Mouse (Mus musculus) CH12.LX (cell line): ENCODE data around the gene BC003965. TPM values are rescaled to one million over a fixed set of nuclear protein-coding genes. Genes with fewer than 3 reads are reported as not detected.

Source experiments
- DNase-seq: peaks from one replicate; pipeline ENCODE4 v3.0.0-alpha.2; 2013; ENCODE audit errors: extremely low read depth
- H3K27ac ChIP-seq: 2 replicates; pipeline ENCODE4 v1.5.1; 2012; ENCODE audit warnings: low read depth, mild to moderate bottlenecking, control low read depth, moderate library complexity; ENCODE audit not compliant: insufficient read depth
- H3K27me3 ChIP-seq: replicated peaks from 2 replicates; pipeline ENCODE3; 2012; ENCODE audit warnings: inconsistent platforms
- H3K36me3 ChIP-seq, 2 experiments: replicated peaks in 1 of 2; 2 replicates each; pipeline versions ENCODE3 to v1.6.1; 2012; ENCODE audit warnings: inconsistent platforms in 1 of 2, low read length in 1 of 2, mild to moderate bottlenecking in 1 of 2, mixed read lengths in 1 of 2, moderate library complexity in 1 of 2; ENCODE audit not compliant: control insufficient read depth in 1 of 2, insufficient read depth in 1 of 2
- H3K4me1 ChIP-seq, 2 experiments: 2 replicates each; pipeline ENCODE4 v1.6.1; 2012; ENCODE audit warnings: inconsistent platforms in 1 of 2, moderate library complexity in 1 of 2; ENCODE audit not compliant: insufficient read depth in 2 of 2, control insufficient read depth in 1 of 2
- H3K4me2 ChIP-seq: 2 replicates; pipeline ENCODE4 v1.6.1; 2012; ENCODE audit warnings: low read depth, mild to moderate bottlenecking, control low read depth; ENCODE audit not compliant: poor library complexity, insufficient read depth, severe bottlenecking
- H3K4me3 ChIP-seq, 3 experiments: fragments of 150-350 bp in 1 of 3; sonication (generic) in 1 of 3; replicated peaks in 1 of 3; 2 replicates each; pipeline versions ENCODE3 to v1.5.1; 2011 to 2012; ENCODE audit warnings: low read depth in 2 of 3, low read length in 2 of 3, mild to moderate bottlenecking in 2 of 3, moderate library complexity in 2 of 3, control low read depth in 1 of 3, improper control_type of control experiment in 1 of 3, inconsistent platforms in 1 of 3, mixed read lengths in 1 of 3; ENCODE audit not compliant: poor library complexity in 1 of 3
- H3K79me2 ChIP-seq: replicated peaks from 2 replicates; pipeline ENCODE4 v1.6.1; 2012; ENCODE audit warnings: mild to moderate bottlenecking, moderate library complexity; ENCODE audit not compliant: control insufficient read depth, poor library complexity, insufficient read depth, severe bottlenecking; ENCODE audit errors: extremely low read depth
- H3K9ac ChIP-seq: 2 replicates; pipeline ENCODE4 v1.6.1; 2012; ENCODE audit warnings: low read depth, mild to moderate bottlenecking, control low read depth, moderate library complexity; ENCODE audit not compliant: insufficient read depth
- H3K9me3 ChIP-seq: replicated peaks from 2 replicates; pipeline ENCODE3; 2012; ENCODE audit warnings: low read length, inconsistent platforms, mixed read lengths
- BHLHE40 ChIP-seq: IDR thresholded peaks from 2 replicates; pipeline ENCODE4 v1.6.1; 2011; ENCODE audit warnings: mild to moderate bottlenecking, low read depth, low read length, improper control_type of control experiment
- CHD1 ChIP-seq: IDR thresholded peaks from 2 replicates; pipeline ENCODE4 v1.6.1; 2012; ENCODE audit warnings: low read depth, low read length, improper control_type of control experiment, inconsistent platforms
- CTCF ChIP-seq, 2 experiments: IDR thresholded peaks in 1 of 2; conservative IDR thresholded peaks in 1 of 2; 2 replicates each; pipeline ENCODE4 v1.5.1; 2011 to 2012; ENCODE audit warnings: low read depth in 2 of 2, low read length in 2 of 2, improper control_type of control experiment in 1 of 2, inconsistent platforms in 1 of 2, mild to moderate bottlenecking in 1 of 2, moderate library complexity in 1 of 2
- EP300 ChIP-seq: IDR thresholded peaks from 2 replicates; pipeline ENCODE4 v1.6.1; 2011; ENCODE audit warnings: low read length, improper control_type of control experiment
- ETS1 ChIP-seq: conservative IDR thresholded peaks from 2 replicates; pipeline ENCODE4 v1.6.1; 2012; ENCODE audit warnings: low read depth, mild to moderate bottlenecking, inconsistent platforms, low read length, improper control_type of control experiment, moderate library complexity
- GABPA ChIP-seq: IDR thresholded peaks from 2 replicates; pipeline ENCODE4 v1.6.1; 2012; ENCODE audit warnings: low read depth, low read length, improper control_type of control experiment, inconsistent platforms; ENCODE audit not compliant: insufficient replicate concordance
- JUN ChIP-seq: IDR thresholded peaks from 2 replicates; pipeline ENCODE4 v1.6.1; 2011; ENCODE audit warnings: low read depth, mild to moderate bottlenecking, low read length, improper control_type of control experiment, moderate library complexity; ENCODE audit not compliant: insufficient read depth
- KAT2A ChIP-seq: IDR thresholded peaks from 2 replicates; pipeline ENCODE4 v1.6.1; 2012; ENCODE audit warnings: low read length, improper control_type of control experiment, inconsistent platforms; ENCODE audit not compliant: insufficient replicate concordance
- MAX ChIP-seq: IDR thresholded peaks from 2 replicates; pipeline ENCODE4 v1.6.1; 2011; ENCODE audit warnings: low read length, improper control_type of control experiment
- MAZ ChIP-seq: IDR thresholded peaks from 2 replicates; pipeline ENCODE4 v1.6.1; 2012; ENCODE audit warnings: low read depth, mild to moderate bottlenecking, inconsistent platforms, low read length, improper control_type of control experiment, moderate library complexity
- MXI1 ChIP-seq: IDR thresholded peaks from 2 replicates; pipeline ENCODE4 v1.6.1; 2011; ENCODE audit warnings: mild to moderate bottlenecking, low read depth, low read length, improper control_type of control experiment
- NRF1 ChIP-seq: IDR thresholded peaks from 2 replicates; pipeline ENCODE4 v1.6.1; 2014; ENCODE audit warnings: low read depth, mild to moderate bottlenecking, inconsistent platforms, low read length, improper control_type of control experiment, moderate library complexity
- POLR2A ChIP-seq: IDR thresholded peaks from 2 replicates; pipeline ENCODE4 v1.6.1; 2011; ENCODE audit warnings: low read depth, mild to moderate bottlenecking, improper control_type of control experiment, low read length
- RCOR1 ChIP-seq: conservative IDR thresholded peaks from 2 replicates; pipeline ENCODE4 v1.6.1; 2012; ENCODE audit warnings: low read depth, mild to moderate bottlenecking, inconsistent platforms, low read length, improper control_type of control experiment
- SIN3A ChIP-seq: IDR thresholded peaks from 2 replicates; pipeline ENCODE4 v1.6.1; 2012; ENCODE audit warnings: low read length, improper control_type of control experiment, inconsistent platforms
- TBP ChIP-seq: conservative IDR thresholded peaks from 2 replicates; pipeline ENCODE4 v1.6.1; 2011; ENCODE audit warnings: low read depth, low read length, improper control_type of control experiment
- UBTF ChIP-seq: IDR thresholded peaks from 2 replicates; pipeline ENCODE4 v1.6.1; 2012; ENCODE audit warnings: low read depth, mild to moderate bottlenecking, inconsistent platforms, low read length, improper control_type of control experiment, moderate library complexity
- USF2 ChIP-seq: conservative IDR thresholded peaks from 2 replicates; pipeline ENCODE4 v1.6.1; 2011; ENCODE audit warnings: low read depth, low read length, improper control_type of control experiment
- ZKSCAN1 ChIP-seq: IDR thresholded peaks from 2 replicates; pipeline ENCODE4 v1.6.1; 2012; ENCODE audit warnings: low read depth, inconsistent platforms, low read length, improper control_type of control experiment, borderline replicate concordance
- dilution Hi-C: fragments of 300-500 bp; cut with MboI; formaldehyde crosslinking; loops from 2 replicates; pipeline ENCODE4 v1.14.3; 2020; ENCODE audit warnings: low sequenced_read_pairs; ENCODE audit not compliant: extremely low pct_unique_long_range_greater_than_20kb, extremely low pct_ligation_motif_present
- in situ Hi-C: fragments of 300-500 bp; cut with MboI; formaldehyde crosslinking; loops from 3 replicates; pipeline ENCODE4 v1.14.3; 2019; ENCODE audit warnings: low sequenced_read_pairs, low pct_ligation_motif_present, low pct_unique_long_range_greater_than_20kb, mixed read lengths
- polyA plus RNA-seq: library from polyadenylated mRNA; unstranded; fragments of >175 nt; gene quantifications from 2 replicates; pipeline ENCODE4 v1.2.1, GENCODE M21; 2012; ENCODE audit warnings: low read depth; ENCODE audit not compliant: insufficient read length
- total RNA-seq, 2 experiments: library from RNA; depleted of rRNA; stranded (reverse); fragments of 300-350 nt in 1 of 2; fragments of >200 nt in 1 of 2; gene quantifications; 2 replicates each; pipeline ENCODE4 v1.2.3; 2012 to 2014

The BC003965 gene
- total and polyA plus RNA-seq, 3 experiments: 18.7 to 24.9 (median 24.7) TPM

DNA sequence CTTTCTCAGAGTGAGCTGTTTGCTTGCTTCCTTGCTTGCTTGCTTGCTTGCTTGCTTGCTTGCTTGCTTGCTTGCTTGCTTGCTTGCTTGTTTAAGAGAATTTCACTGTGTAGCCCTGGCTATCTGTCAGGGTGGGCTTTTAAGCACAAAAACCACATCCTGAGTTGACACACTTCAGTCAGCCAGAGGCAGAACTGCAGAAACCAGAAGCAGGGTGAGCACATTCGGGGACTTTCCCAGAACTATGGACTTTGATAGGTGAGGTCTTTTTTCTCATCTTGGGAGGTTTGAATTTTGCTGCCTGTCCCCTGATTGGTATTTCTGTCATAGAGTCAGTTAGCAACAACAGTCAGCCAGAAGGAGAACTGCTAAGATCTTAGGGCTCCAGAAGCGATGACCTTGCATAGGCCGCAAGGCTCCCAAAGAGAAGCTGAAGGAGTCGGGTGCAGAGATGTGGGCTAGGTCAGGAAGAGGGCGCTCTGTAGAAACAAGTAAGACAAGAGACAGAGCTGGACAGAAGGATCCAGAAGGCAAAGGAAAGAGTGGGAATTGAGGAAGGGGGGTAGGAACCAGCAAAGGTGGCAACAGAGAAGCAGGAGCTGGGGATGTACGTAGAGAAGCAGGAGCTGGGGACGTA, 40.4 kb downstream of the BC003965 start:
- TF ChIP-seq RCOR1 (no peak), JUN (no peak), ETS1 (peak; percentile 57), NRF1 (no peak), POLR2A (peak; percentile 44), EP300 (no peak), TBP (0 out of 2 replicates have a peak, but pooled peaks have one; percentile 25), CTCF (conservative IDR thresholded peaks at IDR 0.05 in 1 of 2, IDR thresholded peaks at IDR 0.05 in 1 of 2; ENCODE audit: low read depth in 2 of 2, low read length in 2 of 2) (peak in 1 of 2 experiments; percentile 19; a peak in 1 of 4 replicates), SIN3A (0 out of 2 replicates have a peak, but pooled peaks have one; percentile 1), MAX (no peak), GABPA (no peak), BHLHE40 (peak; percentile 82), USF2 (no peak)
- peak overlapping the region; percentile 85 for H3K9ac ChIP-seq
- peak overlapping the region; percentile 94 for H3K27ac ChIP-seq
- in situ Hi-C loops (no loop called here), dilution Hi-C loops (no loop called here)
- no peaks in the 10 kb centered on the region for H3K9me3 ChIP-seq
- no peaks in the 10 kb centered on the region for H3K27me3 ChIP-seq
- peaks cover 27 to 66% of the 10 kb centered on the region in 2 experiments for H3K4me1 ChIP-seq
- peak; percentile 85 for DNase-seq
- H3K4me2 ChIP-seq: peak overlapping the region; percentile 93
- H3K36me3 ChIP-seq: peaks cover 37 to 61% of the 10 kb centered on the region in 2 experiments
- H3K4me3 ChIP-seq: peak overlapping the region in 2 of 3 experiments; percentile 34 to 71
- H3K79me2 ChIP-seq: peaks cover 11% of the 10 kb centered on the region

DNA sequence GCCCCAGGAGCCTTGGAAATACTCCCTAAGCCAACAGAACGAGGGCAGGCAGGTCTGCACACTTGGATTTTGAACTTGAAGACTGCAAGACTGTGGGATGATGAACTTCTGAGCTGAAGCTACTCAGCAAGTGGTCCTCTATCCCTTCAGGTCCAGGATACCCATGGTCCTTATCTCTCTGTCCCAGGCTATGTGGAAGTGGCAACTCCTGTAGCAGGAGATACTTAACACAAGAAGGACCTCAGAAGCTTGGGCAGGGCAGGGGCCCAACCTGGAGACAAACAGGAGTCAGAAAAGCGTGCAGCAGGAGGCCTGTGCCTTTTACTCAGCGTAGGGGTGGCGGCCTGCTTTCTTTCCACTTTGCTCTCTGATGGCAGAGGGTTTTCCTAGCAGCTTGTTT, 41.3 kb downstream of the BC003965 start:
- Histone ChIP-seq H3K9ac (peak overlapping the region; percentile 41; the same call in 1 of the 2 replicates), H3K79me2 (peaks cover 11% of the 10 kb centered on the region), H3K27ac (no peak overlapping the region), H3K4me1 (peaks cover 25 to 61% of the 10 kb centered on the region in 2 experiments), H3K4me2 (no peak overlapping the region), H3K36me3 (peaks cover 44 to 61% of the 10 kb centered on the region in 2 experiments), H3K27me3 (no peaks in the 10 kb centered on the region), H3K9me3 (no peaks in the 10 kb centered on the region), H3K4me3 (no peak overlapping the region)
- no peak for TF ChIP-seq TBP
- TF ChIP-seq ZKSCAN1: no peak
- no peak for TF ChIP-seq MAZ
- no peak for TF ChIP-seq MXI1
- TF ChIP-seq CHD1: no peak
- TF ChIP-seq ETS1: no peak
- TF ChIP-seq SIN3A: no peak
- TF ChIP-seq KAT2A: no peak
- no peak for TF ChIP-seq NRF1
- no peak for TF ChIP-seq CTCF (conservative IDR thresholded peaks at IDR 0.05 in 1 of 2, IDR thresholded peaks at IDR 0.05 in 1 of 2; ENCODE audit: low read depth in 2 of 2, low read length in 2 of 2)
- TF ChIP-seq UBTF: no peak
- TF ChIP-seq POLR2A: no peak
- no peak for TF ChIP-seq RCOR1
- dilution Hi-C loops: no loop called here
- in situ Hi-C loops: no loop called here
- no peak for DNase-seq
